Mouse (Mus musculus) CH12.LX (cell line): ENCODE data around the gene Gm4340. TPM values are rescaled to one million over a fixed set of nuclear protein-coding genes. Genes with fewer than 3 reads are reported as not detected.
"Not testable (repeated sequence)": the region's sequence is repeated elsewhere in the genome, so short reads cannot be mapped to it uniquely, and the experiment has no call there.

Experiments used
- DNase-seq: peaks from one replicate; pipeline ENCODE4 v3.0.0-alpha.2; 2013; ENCODE audit errors: extremely low read depth
- H3K27ac ChIP-seq: 2 replicates; pipeline ENCODE4 v1.5.1; 2012; ENCODE audit warnings: low read depth, mild to moderate bottlenecking, control low read depth, moderate library complexity; ENCODE audit not compliant: insufficient read depth
- H3K27me3 ChIP-seq: replicated peaks from 2 replicates; pipeline ENCODE3; 2012; ENCODE audit warnings: inconsistent platforms
- H3K36me3 ChIP-seq, 2 experiments: replicated peaks in 1 of 2; 2 replicates each; pipeline versions ENCODE3 to v1.6.1; 2012; ENCODE audit warnings: inconsistent platforms in 1 of 2, low read length in 1 of 2, mild to moderate bottlenecking in 1 of 2, mixed read lengths in 1 of 2, moderate library complexity in 1 of 2; ENCODE audit not compliant: control insufficient read depth in 1 of 2, insufficient read depth in 1 of 2
- H3K4me1 ChIP-seq, 2 experiments: 2 replicates each; pipeline ENCODE4 v1.6.1; 2012; ENCODE audit warnings: inconsistent platforms in 1 of 2, moderate library complexity in 1 of 2; ENCODE audit not compliant: insufficient read depth in 2 of 2, control insufficient read depth in 1 of 2
- H3K4me2 ChIP-seq: 2 replicates; pipeline ENCODE4 v1.6.1; 2012; ENCODE audit warnings: low read depth, mild to moderate bottlenecking, control low read depth; ENCODE audit not compliant: poor library complexity, insufficient read depth, severe bottlenecking
- H3K4me3 ChIP-seq, 3 experiments: fragments of 150-350 bp in 1 of 3; sonication (generic) in 1 of 3; replicated peaks in 1 of 3; 2 replicates each; pipeline versions ENCODE3 to v1.5.1; 2011 to 2012; ENCODE audit warnings: low read depth in 2 of 3, low read length in 2 of 3, mild to moderate bottlenecking in 2 of 3, moderate library complexity in 2 of 3, control low read depth in 1 of 3, improper control_type of control experiment in 1 of 3, inconsistent platforms in 1 of 3, mixed read lengths in 1 of 3; ENCODE audit not compliant: poor library complexity in 1 of 3
- H3K79me2 ChIP-seq: replicated peaks from 2 replicates; pipeline ENCODE4 v1.6.1; 2012; ENCODE audit warnings: mild to moderate bottlenecking, moderate library complexity; ENCODE audit not compliant: control insufficient read depth, poor library complexity, insufficient read depth, severe bottlenecking; ENCODE audit errors: extremely low read depth
- H3K9ac ChIP-seq: 2 replicates; pipeline ENCODE4 v1.6.1; 2012; ENCODE audit warnings: low read depth, mild to moderate bottlenecking, control low read depth, moderate library complexity; ENCODE audit not compliant: insufficient read depth
- H3K9me3 ChIP-seq: replicated peaks from 2 replicates; pipeline ENCODE3; 2012; ENCODE audit warnings: low read length, inconsistent platforms, mixed read lengths
- dilution Hi-C: fragments of 300-500 bp; cut with MboI; formaldehyde crosslinking; loops from 2 replicates; pipeline ENCODE4 v1.14.3; 2020; ENCODE audit warnings: low sequenced_read_pairs; ENCODE audit not compliant: extremely low pct_unique_long_range_greater_than_20kb, extremely low pct_ligation_motif_present
- in situ Hi-C: fragments of 300-500 bp; cut with MboI; formaldehyde crosslinking; loops from 3 replicates; pipeline ENCODE4 v1.14.3; 2019; ENCODE audit warnings: low sequenced_read_pairs, low pct_ligation_motif_present, low pct_unique_long_range_greater_than_20kb, mixed read lengths
- polyA plus RNA-seq: library from polyadenylated mRNA; unstranded; fragments of >175 nt; gene quantifications from 2 replicates; pipeline ENCODE4 v1.2.1, GENCODE M21; 2012; ENCODE audit warnings: low read depth; ENCODE audit not compliant: insufficient read length
- total RNA-seq, 2 experiments: library from RNA; depleted of rRNA; stranded (reverse); fragments of 300-350 nt in 1 of 2; fragments of >200 nt in 1 of 2; gene quantifications; 2 replicates each; pipeline ENCODE4 v1.2.3; 2012 to 2014

Gene Gm4340
- total RNA-seq (2012; rRNA removed) = not detected in 2 replicates
- not detected in 2 replicates for total RNA-seq (2014; rRNA removed)
- not detected in 2 replicates for polyA plus RNA-seq

GRCm38 (mm10) chr10:104193742-104194141 is at the start of gene Gm4340:
TSS of gene Gm4340 (plus strand) at chr10:104194042.
- H3K79me2 ChIP-seq, H3K4me2 ChIP-seq, DNase-seq, H3K36me3 ChIP-seq, in situ Hi-C loops, H3K9ac ChIP-seq, H3K27me3 ChIP-seq, dilution Hi-C loops, H3K4me3 ChIP-seq, H3K4me1 ChIP-seq, H3K27ac ChIP-seq, H3K9me3 ChIP-seq: not testable (repeated sequence)

DNA sequence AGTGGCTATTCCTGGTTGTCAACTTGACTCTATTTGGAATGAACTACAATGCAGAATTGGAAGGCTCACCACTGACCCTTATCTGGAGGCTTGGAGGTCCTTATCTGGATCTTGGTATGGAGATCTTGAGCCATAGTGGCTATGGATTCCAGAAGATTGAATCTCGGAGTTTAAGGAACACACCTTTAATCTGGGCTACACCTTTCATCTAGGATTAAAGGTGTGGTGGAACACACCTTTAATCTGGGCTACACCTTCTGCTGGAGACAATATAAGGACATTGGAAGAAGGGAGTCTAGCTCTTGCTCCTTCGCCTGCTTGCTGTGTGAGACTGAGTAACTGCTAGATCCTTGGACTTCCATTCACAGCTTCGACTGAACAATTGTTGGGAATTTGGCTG is 42.6 kb upstream of the Gm4340 start, which contains the start of gene Gm6763:
Gm6763 (plus strand) TSS at position 301 of the 400 bp plus-strand sequence.
- H3K27ac ChIP-seq, DNase-seq, H3K27me3 ChIP-seq, H3K9me3 ChIP-seq, H3K4me3 ChIP-seq, H3K79me2 ChIP-seq, H3K9ac ChIP-seq, H3K36me3 ChIP-seq, H3K4me2 ChIP-seq, in situ Hi-C loops, H3K4me1 ChIP-seq, dilution Hi-C loops: not testable (repeated sequence)

DNA sequence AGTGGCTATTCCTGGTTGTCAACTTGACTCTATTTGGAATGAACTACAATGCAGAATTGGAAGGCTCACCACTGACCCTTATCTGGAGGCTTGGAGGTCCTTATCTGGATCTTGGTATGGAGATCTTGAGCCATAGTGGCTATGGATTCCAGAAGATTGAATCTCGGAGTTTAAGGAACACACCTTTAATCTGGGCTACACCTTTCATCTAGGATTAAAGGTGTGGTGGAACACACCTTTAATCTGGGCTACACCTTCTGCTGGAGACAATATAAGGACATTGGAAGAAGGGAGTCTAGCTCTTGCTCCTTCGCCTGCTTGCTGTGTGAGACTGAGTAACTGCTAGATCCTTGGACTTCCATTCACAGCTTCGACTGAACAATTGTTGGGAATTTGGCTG is 34.1 kb upstream of the Gm4340 start, which contains the start of gene Gm8764:
Gm8764 (plus strand) TSS at position 301 of the 400 bp plus-strand sequence.
- H3K9ac ChIP-seq, in situ Hi-C loops, dilution Hi-C loops, H3K79me2 ChIP-seq, H3K4me2 ChIP-seq, DNase-seq, H3K4me1 ChIP-seq, H3K9me3 ChIP-seq, H3K27ac ChIP-seq, H3K36me3 ChIP-seq, H3K4me3 ChIP-seq, H3K27me3 ChIP-seq: not testable (repeated sequence)

GRCm38 (mm10) chr10:104168215-104168614 is 25.6 kb upstream of the Gm4340 start, which contains the start of gene Gm21304:
TSS of gene Gm21304 (plus strand) at chr10:104168515.
- H3K9ac ChIP-seq, H3K27me3 ChIP-seq, DNase-seq, in situ Hi-C loops, H3K27ac ChIP-seq, H3K36me3 ChIP-seq, H3K4me3 ChIP-seq, H3K9me3 ChIP-seq, H3K4me2 ChIP-seq, H3K79me2 ChIP-seq, dilution Hi-C loops, H3K4me1 ChIP-seq: not testable (repeated sequence)

- H3K4me1 ChIP-seq, H3K36me3 ChIP-seq, dilution Hi-C loops, H3K4me3 ChIP-seq, H3K27ac ChIP-seq, DNase-seq, H3K4me2 ChIP-seq, in situ Hi-C loops, H3K27me3 ChIP-seq, H3K9me3 ChIP-seq, H3K79me2 ChIP-seq, H3K9ac ChIP-seq: not testable (repeated sequence)
Measured at GRCm38 (mm10) chr10:104176724-104177123, 17.1 kb upstream of the Gm4340 start, which contains the start of gene Gm21312. TSS of gene Gm21312 (plus strand) at chr10:104177024.

GRCm38 (mm10) chr10:104185233-104185632 is 8.6 kb upstream of the Gm4340 start, which contains the start of gene Gm20765:
TSS of gene Gm20765 (plus strand) at chr10:104185533.
- DNase-seq, H3K9ac ChIP-seq, H3K4me2 ChIP-seq, H3K27me3 ChIP-seq, H3K4me3 ChIP-seq, H3K9me3 ChIP-seq, H3K79me2 ChIP-seq, dilution Hi-C loops, H3K36me3 ChIP-seq, H3K27ac ChIP-seq, H3K4me1 ChIP-seq, in situ Hi-C loops: not testable (repeated sequence)
